Comparison of ENCODE assay signal across 21 mouse cellular contexts in the genomic region with DNA sequence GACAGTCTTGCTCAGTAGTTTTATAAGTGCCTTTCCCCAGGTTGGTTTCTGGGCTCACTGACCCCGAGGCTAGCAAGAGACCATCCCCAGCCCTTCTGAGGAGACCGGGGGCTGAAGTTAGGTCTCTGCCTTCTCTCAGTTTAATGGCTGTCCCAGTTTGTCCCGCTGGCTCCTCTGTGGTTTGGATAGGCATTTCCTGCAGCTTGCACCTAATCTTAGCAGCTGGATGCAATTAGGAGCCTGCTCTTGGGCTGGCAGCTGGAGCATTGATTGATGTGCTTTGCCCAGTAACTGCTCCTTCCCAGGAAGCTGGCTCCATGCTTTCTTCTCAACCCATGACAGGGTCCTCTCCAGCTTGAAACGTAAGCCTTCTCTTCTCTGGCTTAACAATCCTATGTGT. TPM values are rescaled to one million over a fixed set of nuclear protein-coding genes. Genes with fewer than 3 reads are reported as not detected.
DNase-seq lines count a peak whose midpoint lies in the region; ATAC-seq lines count a peak whose summit lies in the region.
"Had no signal": no experiment of that assay in that cellular context is flagged by ENCODE, and none has a peak within 500 bp of the region (broad histone marks: within the 10 kb centered on the region; RNA-seq: fewer than 3 reads in every experiment).

No protein-coding gene starts in this region.

- H3K4me1 ChIP-seq in intestine, embryonic 14.5 days (replicated peaks; ENCODE audit: control insufficient read depth, insufficient read depth, low read length), result peaks cover 7% of the 10 kb centered on the region; the same call in 1 of the 2 replicates
- peaks cover 3% of the 10 kb centered on the region; the same call in 1 of the 2 replicates for H3K4me1 ChIP-seq in intestine, embryonic 15.5 days (replicated peaks)
- H3K4me1 ChIP-seq: midbrain, embryonic 13.5 days had no signal

- no peak overlapping the region for H3K9ac ChIP-seq in intestine, embryonic 14.5 days (ENCODE audit: low read length)
- H3K9ac ChIP-seq in intestine, embryonic 15.5 days, result no peak overlapping the region
- H3K9ac ChIP-seq: forebrain, postnatal 0 days; limb, embryonic 15.5 days; liver, postnatal 0 days; midbrain, embryonic 13.5 days had no signal

- H3K27me3 ChIP-seq in intestine, embryonic 14.5 days (replicated peaks; ENCODE audit: control insufficient read depth, insufficient read depth, low read length), result no peaks in the 10 kb centered on the region
- no peaks in the 10 kb centered on the region for H3K27me3 ChIP-seq in intestine, embryonic 15.5 days (replicated peaks)
- H3K27me3 ChIP-seq: limb, embryonic 15.5 days; midbrain, embryonic 13.5 days had no signal

- H3K9me3 ChIP-seq in intestine, embryonic 14.5 days (ENCODE audit: control insufficient read depth, low read length), result no peaks in the 10 kb centered on the region
- no peaks in the 10 kb centered on the region for H3K9me3 ChIP-seq in intestine, embryonic 15.5 days
- H3K9me3 ChIP-seq: limb, embryonic 15.5 days; midbrain, embryonic 13.5 days had no signal

- no peak overlapping the region for H3K4me2 ChIP-seq in intestine, embryonic 14.5 days (ENCODE audit: low read length)
- no peak overlapping the region for H3K4me2 ChIP-seq in intestine, embryonic 15.5 days (replicated peaks)
- H3K4me2 ChIP-seq: limb, embryonic 15.5 days; midbrain, embryonic 13.5 days had no signal

- WGBS in intestine, embryonic 14.5 days, result 23% methylated on average over 4 of the region's 4 CpGs
- WGBS in intestine, embryonic 15.5 days, result 32% methylated on average over 4 of the region's 4 CpGs

- no peak overlapping the region for H3K4me3 ChIP-seq in intestine, embryonic 14.5 days (ENCODE audit: low read depth, low read length)
- no peak overlapping the region for H3K4me3 ChIP-seq in intestine, embryonic 15.5 days (replicated peaks)
- H3K4me3 ChIP-seq: erythroblast, embryonic 14.5 days; heart, adult 2 months; limb, embryonic 15.5 days; midbrain, embryonic 13.5 days had no signal

- H3K27ac ChIP-seq in intestine, embryonic 14.5 days (ENCODE audit: low read depth), result no peak overlapping the region
- H3K27ac ChIP-seq in intestine, embryonic 15.5 days, result no peak overlapping the region
- H3K27ac ChIP-seq: heart, adult 2 months; limb, embryonic 15.5 days; midbrain, embryonic 13.5 days had no signal

- ATAC-seq in intestine, embryonic 14.5 days (replicated peaks; ENCODE audit: low FRiP score, low TSS enrichment, low read depth), result no peak
- ATAC-seq in intestine, embryonic 15.5 days, result no peak
- ATAC-seq: forebrain, postnatal 0 days; liver, postnatal 0 days; midbrain, embryonic 13.5 days had no signal

- peak; percentile 45 for DNase-seq in intestine, embryonic 14.5 days (ENCODE audit: low spot score)
- DNase-seq in adipocyte (ENCODE audit: low spot score), result peak; percentile 30
- DNase-seq in embryo, embryonic 11.5 days (ENCODE audit: low read depth, low spot score), result peak; percentile 23
- DNase-seq in hindlimb bud, embryonic 11.5 days (ENCODE audit: extremely low spot score, low read depth, low spot score), result peak; percentile 83
- DNase-seq in c-Kit-positive CD71-positive TER-119-positive erythroid progenitor cells, embryonic 14.5 days (ENCODE audit: low spot score), result no peak
- DNase-seq in cerebellum, adult 18-20 months, result no peak
- DNase-seq in layer of hippocampus, adult 9-11 months, result no peak
- DNase-seq: cerebellum, adult 11 months; cerebellum, postnatal 25 days; forebrain, postnatal 0 days; gastrocnemius, postnatal 14 days; heart, adult 2 months; kidney, postnatal 10 days; lung, postnatal 4 days; right cerebral cortex, adult 18-20 months; thymus, postnatal 36 days had no signal

- H3K36me3 ChIP-seq in intestine, embryonic 14.5 days (ENCODE audit: control insufficient read depth, insufficient read depth, low read length), result no peaks in the 10 kb centered on the region
- no peaks in the 10 kb centered on the region for H3K36me3 ChIP-seq in intestine, embryonic 15.5 days
- H3K36me3 ChIP-seq: limb, embryonic 15.5 days; midbrain, embryonic 13.5 days had no signal

RNA-seq across cellular contexts. Expression of a gene that starts 26.2 kb away (rescaled TPM):
- 79.1 and 97.2 TPM in 2 replicates for polyA plus RNA-seq in intestine, embryonic 14.5 days (2014; fragmentation: Nextera tagmentation; extraction: Ambion mirVana)
- 84.1 and 88.8 TPM in 2 replicates for polyA plus RNA-seq in intestine, embryonic 15.5 days (2015; fragmentation: Nextera tagmentation; extraction: Ambion mirVana)

Comparison
In these comparisons a context has a peak if more than half of its experiments do, and no peak if none do; other contexts are left out.
1. DNase-seq: peak in intestine, embryonic 14.5 days (single experiment), adipocyte (single experiment), embryo, embryonic 11.5 days (single experiment) and hindlimb bud, embryonic 11.5 days (single experiment); none in c-Kit-positive CD71-positive TER-119-positive erythroid progenitor cells, embryonic 14.5 days (single experiment), cerebellum, adult 18-20 months (0 of 2) and layer of hippocampus, adult 9-11 months (single experiment).